Mouse (Mus musculus): Measurements from ENCODE around the gene Vmn2r4. TPM values are rescaled to one million over a fixed set of nuclear protein-coding genes. Genes with fewer than 3 reads are reported as not detected.

The Vmn2r4 gene
- total and polyA plus RNA-seq, 3 experiments, result not detected

GRCm38 (mm10) chr3:64359286-64360035 lies 55.7 kb downstream of the Vmn2r4 start:
- Histone ChIP-seq H3K27ac (ENCODE audit: control insufficient read depth, low read depth, low read length) (no peak overlapping the region), H3K4me3 (ENCODE audit: control insufficient read depth in 1 of 2, insufficient read depth in 1 of 2, low read depth in 2 of 2, low read length in 2 of 2) (no peak overlapping the region), H3K9me3 (replicated peaks; ENCODE audit: insufficient read depth, low read length) (no peaks in the 10 kb centered on the region), H3K4me1 (ENCODE audit: control insufficient read depth in 1 of 2, insufficient read depth in 2 of 2, low read length in 2 of 2) (no peaks in the 10 kb centered on the region), H3K9ac (ENCODE audit: control insufficient read depth, low read depth, low read length, poor library complexity, severe bottlenecking) (no peak overlapping the region), H3K27me3 (ENCODE audit: control insufficient read depth in 1 of 2, insufficient read depth in 2 of 2, low read length in 2 of 2) (no peaks in the 10 kb centered on the region), H3K36me3 (ENCODE audit: control insufficient read depth in 1 of 2, insufficient read depth in 2 of 2, low read length in 2 of 2) (no peaks in the 10 kb centered on the region), H3K79me2 (ENCODE audit: control insufficient read depth, insufficient read depth, low read length, poor library complexity) (no peaks in the 10 kb centered on the region)
- TF ChIP-seq MAZ (IDR thresholded peaks at IDR 0.05; ENCODE audit: low read depth, low read length) (no peak), E2F4 (IDR thresholded peaks at IDR 0.05; ENCODE audit: borderline replicate concordance, low read depth, low read length) (no peak), EP300 (IDR thresholded peaks at IDR 0.05; ENCODE audit: low read depth in 1 of 2, low read length in 2 of 2) (no peak), USF2 (IDR thresholded peaks at IDR 0.05; ENCODE audit: borderline replicate concordance in 1 of 2, insufficient read depth in 1 of 2, low read depth in 1 of 2, low read length in 2 of 2) (no peak), UBTF (IDR thresholded peaks at IDR 0.05; ENCODE audit: borderline replicate concordance, insufficient read depth, low read depth, low read length) (no peak), RAD21 (IDR thresholded peaks at IDR 0.05; ENCODE audit: low read depth, low read length) (no peak), NRF1 (IDR thresholded peaks at IDR 0.05; ENCODE audit: insufficient read depth, low read depth, low read length, poor library complexity, severe bottlenecking) (no peak), MYB (IDR thresholded peaks at IDR 0.05; ENCODE audit: low read depth, low read length) (no peak), ELF1 (IDR thresholded peaks at IDR 0.05; ENCODE audit: low read depth, low read length) (no peak), ZMIZ1 (IDR thresholded peaks at IDR 0.05; ENCODE audit: low read depth, low read length) (no peak), MAFK (IDR thresholded peaks at IDR 0.05; ENCODE audit: borderline replicate concordance, low read depth, low read length) (no peak), ZKSCAN1 (IDR thresholded peaks at IDR 0.05; ENCODE audit: low read depth, low read length) (no peak), SMC3 (IDR thresholded peaks at IDR 0.05; ENCODE audit: low read depth, low read length) (no peak), GABPA (IDR thresholded peaks at IDR 0.05; ENCODE audit: low read depth, low read length) (no peak)
- DNase-seq (ENCODE audit: low read depth, low spot score), result no peak

Other genes starting within 250 kb of the Vmn2r4 start
- not detected in 2 replicates for gene Vmn2r3, start 125.7 kb downstream of the Vmn2r4 start, total RNA-seq (2012; rRNA removed)
- under 1 TPM in 1 of 2 experiments, not detected in 1; 0.17 TPM for gene Vmn2r3, start 125.7 kb downstream of the Vmn2r4 start, polyA plus RNA-seq (2012; ENCODE audit: insufficient read depth in 1 of 2, insufficient read length in 2 of 2, low read depth in 1 of 2, low replicate concordance in 2 of 2, missing spikeins in 1 of 2)
- gene Vmn2r5, start 94.5 kb upstream of the Vmn2r4 start, total RNA-seq (2012; rRNA removed), result not detected in 2 replicates
- gene Vmn2r5, start 94.5 kb upstream of the Vmn2r4 start, polyA plus RNA-seq (2012; ENCODE audit: insufficient read depth in 1 of 2, insufficient read length in 2 of 2, low read depth in 1 of 2, low replicate concordance in 2 of 2, missing spikeins in 1 of 2), result not detected
- gene Vmn2r6, start 150.5 kb upstream of the Vmn2r4 start, total RNA-seq (2012; rRNA removed), result not detected in 2 replicates
- gene Vmn2r6, start 150.5 kb upstream of the Vmn2r4 start, polyA plus RNA-seq (2012; ENCODE audit: insufficient read depth in 1 of 2, insufficient read length in 2 of 2, low read depth in 1 of 2, low replicate concordance in 2 of 2, missing spikeins in 1 of 2), result not detected